Mouse (Mus musculus) megakaryocyte, adult 5-6 weeks (primary cell): ENCODE data around the gene Spata13. TPM values are rescaled to one million over a fixed set of nuclear protein-coding genes. Genes with fewer than 3 reads are reported as not detected.

Source experiments
- ATAC-seq: 2 replicates; pipeline ENCODE4 v1.8.0; 2016; ENCODE audit warnings: mild to moderate bottlenecking, inconsistent platforms; ENCODE audit not compliant: poor library complexity, severe bottlenecking
- total RNA-seq, 2 experiments: library from RNA; stranded (forward) in 1 of 2; stranded (reverse) in 1 of 2; fragments of 153-499, 151-499 nt in 1 of 2; fragments of 221-1000, 200-1000 nt in 1 of 2; gene quantifications; 2 replicates each; pipeline versions ENCODE4 v1.2.3 to v1.2.4; 2015 to 2017

Gene Spata13
- total RNA-seq (2015) (9.4 and 10.2 TPM in 2 replicates), total RNA-seq (2017) (18.2 and 19.0 TPM in 2 replicates)

DNA sequence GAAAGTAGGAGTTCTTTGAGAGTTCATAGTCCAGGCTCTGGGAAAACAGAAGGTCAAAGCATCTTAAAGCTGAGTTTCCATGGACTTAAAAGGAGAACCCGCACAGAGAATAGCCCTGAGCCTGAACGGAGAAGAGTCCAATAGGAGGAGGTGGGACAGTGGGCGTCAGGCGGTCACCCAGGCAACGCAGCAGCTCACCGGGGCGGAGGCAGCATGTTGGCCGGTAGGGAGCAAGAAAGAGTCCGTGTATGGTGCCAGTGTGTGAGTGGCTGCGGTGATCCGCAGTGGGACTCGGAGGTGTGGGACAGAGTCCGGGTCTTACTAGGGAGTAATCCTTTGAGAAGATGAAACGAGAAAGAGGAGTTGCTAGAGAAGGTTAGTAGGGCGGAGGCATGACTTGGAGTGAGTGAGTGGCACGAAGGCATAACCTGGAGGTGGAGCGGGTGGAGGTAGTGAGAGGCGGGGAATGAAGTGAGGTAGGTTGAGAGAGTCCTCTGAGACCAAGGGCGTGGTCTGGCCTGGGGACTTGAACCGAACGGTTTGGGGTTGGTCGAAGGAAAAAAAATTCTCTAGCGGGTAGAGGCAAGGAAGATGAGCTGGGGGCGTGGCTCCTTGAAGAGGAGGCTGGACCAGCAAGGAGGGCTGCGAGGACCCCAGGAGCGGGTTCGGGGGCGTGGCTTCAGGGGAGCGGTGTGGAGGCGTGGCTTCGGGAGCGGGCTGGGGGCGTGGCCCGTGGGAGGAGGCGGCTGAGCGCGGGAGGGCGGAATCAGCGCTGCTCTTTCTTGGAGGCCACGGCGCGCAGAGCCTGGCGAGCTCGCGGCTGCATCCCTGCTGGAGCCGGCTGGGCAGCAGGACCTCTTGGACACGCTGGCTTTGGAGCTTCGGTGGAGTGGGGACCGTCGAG is at the start of gene Spata13:
Spata13 (plus strand) TSS at position 41 of the 904 bp plus-strand sequence.
- ATAC-seq = peak; percentile 87

DNA sequence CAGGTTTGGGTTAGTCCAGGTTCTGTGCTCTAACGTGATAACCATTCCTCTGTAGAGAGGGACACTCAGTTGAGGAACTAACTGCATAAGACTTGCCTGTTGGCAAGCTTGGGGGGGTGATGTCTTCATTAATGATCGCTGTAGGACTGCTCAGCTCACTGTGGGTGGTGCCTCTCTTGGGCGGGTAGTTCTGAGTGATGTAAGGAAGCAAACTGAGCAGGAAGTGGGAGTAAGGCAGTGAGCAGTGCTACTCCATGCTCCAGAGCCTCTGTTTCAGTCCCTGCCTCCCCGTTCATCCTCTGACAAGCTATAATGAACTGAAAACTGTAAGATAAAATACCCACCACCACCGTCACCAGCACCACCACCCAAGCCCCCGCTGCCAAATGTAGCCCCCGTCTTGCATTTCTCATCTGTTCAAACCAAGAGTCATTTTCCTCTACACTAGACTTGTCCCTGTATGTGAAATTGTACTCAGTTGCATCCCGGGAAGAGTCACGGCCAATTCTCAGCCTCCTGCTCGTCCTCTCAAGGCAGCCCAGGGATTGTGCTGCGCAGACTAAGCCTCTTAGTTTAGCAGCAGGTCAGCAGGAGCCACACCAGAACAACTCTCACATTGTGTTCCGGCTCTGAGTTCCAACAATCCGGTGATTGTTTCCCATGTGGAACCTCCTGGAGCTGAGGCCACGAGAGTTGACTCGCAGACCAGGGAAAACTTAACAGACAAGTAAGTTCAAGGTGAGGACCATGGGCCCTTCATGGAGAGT is 46.9 kb upstream of the Spata13 start:
- ATAC-seq = no peak

DNA sequence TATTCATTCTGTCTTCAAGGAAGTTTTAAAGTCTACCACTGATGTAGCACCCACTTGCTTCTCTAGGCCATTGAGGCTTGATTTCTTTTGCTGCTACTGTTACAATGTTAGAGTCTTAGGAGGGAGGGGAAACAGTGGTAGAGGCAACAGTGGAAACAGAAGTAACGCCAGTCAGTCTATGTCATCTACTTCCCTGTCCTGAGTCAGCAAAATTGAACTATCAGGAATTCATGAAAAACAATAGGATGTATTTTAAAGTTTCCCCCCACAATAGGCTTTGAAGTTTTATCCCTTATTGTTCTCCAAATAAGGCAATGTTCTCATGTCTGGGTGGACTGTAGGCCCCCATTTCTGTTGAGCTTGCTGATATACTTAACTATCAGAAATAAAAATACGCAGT is 44.8 kb upstream of the Spata13 start:
- no peak for ATAC-seq

DNA sequence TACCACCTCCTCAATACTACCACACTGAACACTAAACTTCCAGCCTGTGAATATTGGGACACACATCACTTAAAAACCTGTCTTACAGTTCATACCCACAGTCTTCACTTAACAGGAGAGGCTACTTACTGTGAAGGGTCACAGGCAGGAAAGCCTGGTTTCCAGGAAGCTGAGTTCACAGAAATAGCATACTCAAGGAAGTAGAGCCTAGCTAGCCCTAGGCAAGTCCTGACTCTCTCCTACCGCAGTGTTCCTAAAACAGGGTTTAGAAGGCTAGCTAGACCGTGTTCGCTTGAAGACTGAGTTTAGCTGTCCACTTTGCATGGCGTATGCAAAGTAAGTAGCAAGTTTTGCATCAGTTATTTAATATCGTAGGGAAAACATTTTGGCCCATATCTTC is 41.5 kb upstream of the Spata13 start:
- ATAC-seq = no peak

DNA sequence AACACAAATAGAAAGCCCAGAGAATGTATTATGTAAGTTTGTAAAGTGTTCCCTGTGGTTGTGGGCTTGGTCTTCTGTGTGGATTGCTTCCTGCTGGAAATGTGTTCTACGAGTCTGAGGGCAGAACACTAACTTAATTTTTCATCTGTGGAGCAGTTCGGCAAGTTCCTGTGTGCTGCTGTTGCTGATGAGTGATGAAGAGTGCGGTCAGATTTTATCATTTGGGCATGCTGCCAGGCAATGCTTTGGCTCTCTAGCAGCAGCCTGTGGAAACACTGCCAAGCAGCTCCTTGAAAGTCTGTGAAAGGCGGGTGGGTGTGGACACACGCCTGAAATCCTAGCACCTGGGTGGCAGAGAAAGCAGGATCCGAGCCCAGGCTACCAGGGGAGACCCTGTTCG is 41.0 kb upstream of the Spata13 start:
- ATAC-seq = peak; percentile 40; the same call in 1 of the 2 replicates

DNA sequence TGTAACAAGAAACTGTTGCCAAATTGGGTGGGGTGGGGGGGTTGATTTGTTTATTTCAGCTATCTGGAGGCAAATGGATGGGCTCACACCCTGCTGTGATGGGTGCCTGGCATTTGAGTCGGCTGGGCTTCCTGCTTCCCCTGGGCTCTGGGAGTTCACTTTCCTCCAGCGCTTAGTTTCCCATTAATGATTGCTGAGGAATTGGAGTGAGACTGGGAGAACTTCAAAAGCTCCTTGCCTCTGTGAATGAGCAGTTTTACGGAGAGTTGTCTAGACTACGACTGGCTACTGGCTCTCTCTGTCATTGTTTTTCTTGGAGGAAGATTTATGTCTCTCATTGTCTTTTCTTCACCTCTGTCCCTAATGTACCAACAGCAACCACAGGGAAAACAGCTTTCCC is 36.2 kb upstream of the Spata13 start:
- no peak for ATAC-seq

DNA sequence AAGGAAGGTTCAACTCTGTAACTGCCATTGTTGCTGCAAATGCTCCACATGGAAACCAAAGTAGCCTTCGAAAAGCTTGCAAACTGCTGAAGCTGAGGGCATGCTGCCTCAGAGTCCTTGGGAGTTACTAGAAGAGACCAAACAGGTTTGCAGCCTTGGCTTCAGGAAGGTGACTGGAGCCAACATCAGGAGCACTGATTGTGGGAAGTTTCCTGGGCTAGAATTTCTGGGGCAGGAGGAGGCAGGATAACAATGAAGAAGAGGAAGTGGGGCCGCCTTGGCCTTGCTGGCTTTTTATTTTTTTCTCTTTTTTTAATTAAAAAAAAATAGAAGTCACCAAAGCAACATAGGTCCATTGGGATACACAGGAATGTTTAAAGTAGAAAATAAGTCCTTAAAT is 34.8 kb upstream of the Spata13 start:
- no peak for ATAC-seq

DNA sequence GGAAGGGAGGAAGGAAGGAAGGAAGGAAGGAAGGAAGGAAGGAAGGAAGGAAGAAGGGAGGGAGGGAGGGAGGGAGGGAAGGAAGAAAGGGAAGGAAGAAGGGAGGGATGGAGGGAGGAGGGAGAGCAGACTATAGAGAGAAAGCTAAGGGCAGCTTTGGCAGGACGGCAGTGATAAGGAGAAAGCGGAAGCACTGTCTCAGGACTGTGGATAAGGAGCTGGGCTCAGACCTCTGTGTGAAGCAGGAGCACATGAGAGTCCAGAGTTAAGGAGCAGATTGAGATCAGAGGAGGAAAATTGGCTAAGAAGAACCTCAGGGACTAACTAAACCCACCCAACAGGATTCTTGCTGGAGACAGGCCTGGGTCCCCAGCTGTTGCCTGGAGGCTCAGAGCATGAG is 28.2 kb upstream of the Spata13 start:
- no peak for ATAC-seq

DNA sequence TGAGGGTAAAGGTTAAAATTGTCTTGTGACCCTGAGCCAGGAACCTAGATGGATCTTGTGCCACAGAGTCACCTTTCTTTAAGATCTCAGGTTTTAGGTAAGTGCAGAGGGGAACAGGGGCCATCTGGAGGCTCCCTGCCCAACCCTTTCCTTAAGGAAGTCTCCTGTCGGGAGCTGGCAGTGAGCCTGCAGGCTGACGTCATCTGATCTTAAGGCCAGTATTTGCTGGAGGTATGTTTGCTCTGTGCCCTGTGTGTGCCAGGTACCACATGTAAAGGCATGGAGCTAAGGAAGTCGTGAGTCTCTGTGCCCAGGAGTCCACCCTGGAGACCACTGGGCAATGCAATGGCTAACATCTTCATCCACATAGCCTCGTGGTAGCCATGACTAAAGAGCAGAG is 27.6 kb upstream of the Spata13 start:
- ATAC-seq = no peak

DNA sequence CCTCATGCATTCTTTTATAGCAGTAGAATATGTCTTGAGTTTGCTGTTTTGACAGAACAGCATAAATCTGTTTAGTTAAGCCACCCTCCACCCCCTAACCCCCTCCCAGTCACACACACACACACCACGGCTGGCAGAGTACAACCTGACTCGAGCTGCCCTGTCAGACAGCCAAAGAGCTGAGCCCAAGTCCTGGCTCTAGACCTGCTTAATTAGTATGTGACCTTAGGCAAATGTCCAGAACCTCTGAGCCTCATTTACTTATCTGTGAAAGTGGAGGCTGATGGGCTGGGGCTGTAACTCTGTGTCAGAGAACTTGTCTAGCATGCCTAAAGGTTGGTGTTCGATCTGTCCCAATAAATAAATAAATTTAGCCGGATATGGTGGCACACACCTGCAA is 26.1 kb upstream of the Spata13 start:
- no peak for ATAC-seq

DNA sequence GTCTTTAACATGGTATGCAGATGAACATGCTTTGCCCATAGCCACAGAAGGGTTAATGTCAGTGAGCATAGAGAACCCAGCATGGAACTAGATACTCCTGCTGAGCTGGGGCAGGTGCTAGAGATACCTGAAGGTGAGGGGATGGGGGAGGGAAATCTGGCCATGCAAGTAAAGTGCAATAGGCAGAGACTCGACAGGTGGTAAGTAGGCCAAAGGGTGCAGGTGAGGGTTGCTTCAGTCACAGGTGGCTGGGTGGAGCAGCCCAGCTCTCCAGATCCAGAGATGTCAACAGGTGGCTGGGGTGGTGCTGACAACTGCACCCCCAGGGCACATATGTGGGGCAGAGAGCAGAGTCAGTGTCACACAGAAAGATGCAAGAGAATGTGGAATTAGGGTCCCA is 24.6 kb upstream of the Spata13 start:
- ATAC-seq = no peak

DNA sequence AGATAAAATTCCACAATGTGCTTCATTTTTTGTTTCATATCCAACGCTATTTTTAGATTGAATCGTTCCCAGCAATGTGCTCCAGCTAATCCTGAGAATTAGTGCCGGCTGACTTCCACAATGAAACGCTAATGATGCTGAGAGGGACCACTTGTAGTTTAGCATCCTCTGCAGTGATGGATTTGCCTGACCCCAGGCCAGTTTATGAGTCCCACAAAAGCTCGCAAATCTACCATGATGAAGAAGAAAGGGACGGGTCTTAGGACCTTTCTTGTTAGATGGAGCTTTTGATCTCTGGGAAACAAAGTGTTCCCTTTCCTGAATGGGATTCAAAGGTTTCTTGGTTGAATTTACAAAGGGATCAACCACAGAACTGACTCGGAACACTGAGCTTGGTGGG is 21.1 kb upstream of the Spata13 start:
- no peak for ATAC-seq

DNA sequence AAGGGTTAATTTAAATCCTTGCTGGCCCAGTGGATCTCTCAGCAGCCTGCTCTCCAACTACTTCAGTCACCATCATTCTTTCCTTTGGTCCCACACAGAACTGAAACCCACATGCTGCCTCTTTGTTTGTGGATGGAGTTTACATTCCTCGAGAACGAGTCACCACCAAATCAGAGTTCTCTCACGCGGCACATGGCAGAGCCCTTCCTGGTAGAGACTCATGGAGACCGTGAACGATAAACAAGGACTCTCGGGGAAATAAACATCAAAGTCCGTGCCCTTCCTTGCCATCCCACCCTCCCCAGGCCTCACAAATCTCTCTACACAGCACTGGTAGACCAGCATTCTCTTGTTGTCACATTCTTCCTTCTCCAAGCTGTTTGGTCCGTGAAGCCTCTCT is 12.7 kb upstream of the Spata13 start:
- ATAC-seq = no peak

DNA sequence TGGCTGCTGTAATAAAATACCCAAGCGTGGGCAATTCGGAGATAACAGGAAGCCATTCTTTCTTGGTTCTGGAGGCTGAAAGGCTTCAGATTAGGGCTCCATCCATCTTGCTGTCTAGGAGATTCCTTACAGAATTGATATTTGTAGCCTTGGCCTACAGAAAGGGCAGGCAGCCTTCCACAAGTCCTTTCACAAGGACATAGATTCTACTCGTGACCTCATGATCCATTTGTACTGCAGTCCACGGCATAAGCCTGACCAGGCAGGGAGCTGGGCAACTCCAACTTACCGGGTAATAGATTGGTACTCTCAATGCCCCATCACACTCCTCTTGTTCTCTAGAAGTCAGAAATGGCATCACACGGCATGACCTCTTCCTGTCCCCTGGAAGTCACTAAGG is 8.3 kb upstream of the Spata13 start:
- ATAC-seq = no peak

DNA sequence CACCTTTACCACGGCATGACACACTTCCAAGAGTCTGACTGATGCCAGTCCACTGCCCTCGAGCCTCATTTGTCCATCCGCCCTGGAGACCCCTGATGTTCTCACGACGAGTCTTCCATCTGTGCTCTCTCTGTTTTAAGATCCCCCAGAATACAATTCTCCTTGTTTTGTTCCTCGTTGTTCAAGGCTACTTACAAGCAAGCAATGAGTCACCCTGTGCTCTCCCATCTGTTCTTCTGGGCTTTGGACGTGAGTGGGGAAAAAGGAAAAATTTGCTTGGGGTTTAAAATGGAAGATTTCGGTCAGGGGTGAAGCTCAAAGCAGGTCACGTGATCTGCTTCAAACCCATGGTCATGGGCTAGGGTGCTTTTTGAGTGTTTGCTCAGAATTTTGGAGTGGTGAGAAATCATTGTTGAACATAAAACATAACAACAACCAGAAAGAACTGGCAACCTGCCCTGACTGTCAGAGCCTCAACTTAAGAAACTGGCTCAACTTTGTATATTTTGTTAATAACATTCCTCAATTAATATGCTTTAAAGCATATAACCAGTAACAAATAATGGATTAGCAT is 3.8 kb upstream of the Spata13 start:
- no peak for ATAC-seq

DNA sequence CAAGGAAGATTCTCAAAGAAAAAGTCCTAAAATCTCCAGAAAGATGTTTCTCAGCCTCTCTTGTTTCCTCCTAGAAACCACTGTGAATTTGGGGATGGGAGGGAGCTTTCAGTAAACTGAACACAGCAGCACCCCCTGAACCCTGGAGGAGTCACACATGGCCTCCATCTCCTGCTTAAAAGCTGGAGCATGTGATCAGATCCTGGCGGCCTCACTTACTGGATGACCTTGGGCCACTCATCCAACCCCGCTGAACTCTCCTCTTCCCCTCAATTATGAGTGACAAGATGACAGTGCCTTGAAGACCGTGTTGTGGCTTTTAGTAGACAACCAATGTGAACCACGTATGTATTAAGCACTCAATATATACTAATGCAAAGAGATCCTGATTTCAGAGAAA is 2.8 kb upstream of the Spata13 start:
- ATAC-seq = no peak

DNA sequence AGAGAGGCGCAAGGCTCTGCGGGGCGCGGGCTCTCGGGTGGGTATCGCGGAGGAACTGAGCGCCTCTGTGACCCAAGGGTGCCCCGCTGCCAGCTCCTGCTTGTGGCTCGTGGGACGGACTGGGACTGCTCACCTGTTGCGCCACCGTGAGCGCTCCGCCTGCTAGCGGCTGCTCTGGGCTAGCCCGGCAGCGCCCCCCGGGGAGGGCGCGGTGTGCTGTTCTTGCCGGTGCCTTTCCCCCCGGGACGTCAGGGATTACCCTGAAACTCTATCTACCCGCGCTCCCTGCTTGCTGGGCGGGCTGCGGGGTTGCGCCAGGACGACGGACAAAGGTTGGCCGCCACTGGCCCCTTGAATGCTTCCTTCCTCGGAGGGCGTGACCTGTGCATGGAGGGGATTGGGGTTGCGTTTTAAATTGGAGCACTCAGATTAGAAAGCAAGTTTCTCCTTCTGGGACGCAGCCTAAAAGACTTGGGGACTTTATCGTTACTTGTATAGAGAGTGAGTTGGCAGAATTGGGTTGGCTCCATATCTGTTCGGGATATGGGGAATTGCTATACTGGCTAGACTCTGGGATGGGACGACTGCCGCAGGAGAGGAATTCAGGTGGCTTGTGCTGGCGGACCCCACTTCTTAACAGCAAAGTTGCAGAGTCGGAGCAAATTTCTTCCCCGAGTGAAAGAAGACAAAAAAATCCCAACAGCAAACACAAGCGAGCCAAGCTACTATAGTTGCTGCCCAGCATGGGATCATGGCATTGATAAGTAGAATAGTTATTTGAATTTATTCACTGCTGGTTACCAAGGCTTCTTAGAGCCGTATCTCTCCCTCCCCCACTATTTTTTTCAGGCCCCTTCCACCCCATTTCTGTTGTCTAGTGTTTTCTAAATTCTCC is 1.3 kb downstream of the Spata13 start:
- peak; percentile 40 for ATAC-seq

DNA sequence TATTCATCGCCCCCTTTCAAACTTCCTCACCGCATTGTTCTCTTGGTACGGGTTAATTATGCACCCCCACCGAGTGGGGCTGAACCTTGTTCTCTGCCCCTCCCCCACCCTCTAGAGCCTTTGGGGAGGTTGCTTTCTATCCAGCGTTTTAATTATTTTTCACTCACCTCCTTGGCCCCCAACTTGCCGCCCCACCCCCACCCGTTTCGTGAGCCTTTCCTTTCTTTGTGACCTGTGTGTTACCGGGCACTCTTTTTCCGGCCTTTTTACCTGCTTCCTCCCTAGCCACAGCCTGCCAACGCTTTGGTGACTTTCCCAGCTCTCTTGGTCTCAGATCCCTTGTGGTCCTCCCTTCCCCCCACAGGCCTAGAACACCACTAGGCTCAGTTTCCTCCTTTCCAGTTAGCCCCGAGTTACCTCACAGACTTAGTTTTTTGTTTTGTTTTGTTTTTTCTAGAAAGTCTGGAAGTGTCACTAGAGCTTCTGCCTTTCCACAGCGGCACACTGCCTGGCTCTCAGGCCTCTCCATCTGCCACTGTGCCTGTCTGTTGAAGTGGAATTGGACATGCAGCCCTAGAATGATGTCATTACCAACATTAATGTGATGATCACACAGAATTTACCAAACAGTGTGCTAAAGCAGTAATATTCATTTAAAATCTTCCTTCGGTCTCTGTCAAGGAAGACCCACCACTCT is 2.3 kb downstream of the Spata13 start:
- ATAC-seq = no peak

DNA sequence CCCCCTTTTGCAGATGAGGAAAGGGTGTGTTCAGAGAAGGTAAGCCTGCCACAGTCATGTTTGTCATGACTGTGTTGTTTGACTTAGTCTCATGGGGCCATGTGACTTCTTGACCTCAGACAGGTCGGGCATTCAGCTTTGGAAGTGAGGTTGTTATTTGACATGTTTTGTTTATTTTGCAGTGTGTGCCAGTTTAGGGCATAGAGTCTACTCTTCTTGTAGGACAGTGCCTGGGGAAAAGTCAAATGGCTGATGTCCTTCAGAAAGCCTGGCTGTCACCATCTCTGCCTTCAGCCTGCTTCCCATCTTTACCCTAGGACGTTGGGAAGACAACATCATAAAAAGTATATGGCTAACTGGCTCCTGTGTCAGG is 2.8 kb downstream of the Spata13 start:
- no peak for ATAC-seq

DNA sequence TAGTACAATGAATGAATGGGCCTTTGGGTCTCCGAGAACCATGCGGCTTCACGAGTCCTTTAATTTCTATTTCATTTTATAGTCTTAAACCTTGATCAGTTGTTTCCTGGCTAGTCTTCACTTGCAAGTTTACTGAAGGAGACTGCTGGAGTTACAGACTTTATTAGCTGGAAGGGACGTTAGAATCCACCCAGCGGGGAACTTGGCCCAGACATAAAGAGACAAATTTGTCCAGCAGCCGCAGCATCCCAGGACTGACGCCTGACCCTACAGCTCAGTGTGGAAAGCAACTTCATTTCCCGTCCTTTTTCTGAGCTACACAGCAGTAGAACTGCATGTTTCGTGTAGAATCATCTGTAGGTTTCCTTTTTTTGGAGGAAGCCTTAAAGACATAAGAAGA is 3.2 kb downstream of the Spata13 start:
- no peak for ATAC-seq
